In the genomic region with DNA sequence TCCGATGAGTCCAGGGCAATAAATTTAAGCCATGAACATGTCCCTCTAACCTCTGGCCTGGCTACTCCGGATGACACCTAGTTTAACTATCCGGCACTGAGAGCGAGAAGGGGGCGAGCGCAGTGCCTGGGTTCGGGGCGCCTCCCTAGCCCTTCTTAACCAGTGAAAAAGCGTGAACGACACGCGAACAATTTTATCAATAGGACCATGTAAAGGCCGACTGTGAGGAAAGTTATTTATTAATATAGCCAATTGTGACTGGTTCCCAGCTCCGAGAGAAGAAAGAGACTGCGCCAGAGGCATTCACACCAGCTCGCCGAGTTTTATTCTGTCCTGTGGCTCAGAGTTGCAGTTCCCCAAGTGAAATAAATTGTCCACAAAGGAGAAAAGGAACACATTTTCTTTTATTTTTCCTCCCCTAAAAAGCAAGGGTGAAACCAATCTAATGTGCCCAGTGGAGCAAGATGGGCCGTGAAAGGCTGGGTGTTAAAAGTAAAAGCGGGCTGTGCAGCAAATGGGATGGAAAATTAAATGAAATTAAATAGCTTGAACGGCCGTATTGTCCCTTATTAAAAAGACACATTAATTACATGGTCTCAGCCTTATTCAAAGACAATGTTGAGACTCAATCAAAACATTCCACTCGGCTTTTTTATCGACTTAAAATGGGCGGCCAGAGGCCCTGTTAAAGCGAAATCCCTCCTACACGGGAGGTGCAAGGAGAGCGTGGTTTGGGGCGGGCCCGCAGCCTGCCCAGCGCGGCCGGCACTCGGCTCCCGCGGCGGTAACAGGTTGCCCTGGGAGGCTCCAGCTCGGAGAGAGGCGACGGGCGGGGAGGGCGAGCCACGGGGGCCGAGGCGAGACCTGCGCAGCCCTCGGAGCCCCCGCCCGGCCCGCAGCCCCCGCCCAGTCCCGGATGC, we compare ENCODE assay signal across 8 mouse cellular contexts. TPM values are rescaled to one million over a fixed set of nuclear protein-coding genes. Genes with fewer than 3 reads are reported as not detected.
DNase-seq lines count a peak whose midpoint lies in the region; ATAC-seq and TF ChIP-seq lines count a peak whose summit lies in the region.

No protein-coding gene starts in this region.

- ATAC-seq in megakaryocyte, adult 5-6 weeks (ENCODE audit: poor library complexity, severe bottlenecking) = no peak
- ATAC-seq in erythroid progenitor cell, adult 5-6 weeks (replicated peaks; ENCODE audit: low FRiP score, poor library complexity, severe bottlenecking) = no peak

- peaks cover 8% of the 10 kb centered on the region; the same call in 1 of the 2 replicates for H3K9me3 ChIP-seq in megakaryocyte, embryonic 14.5 days

- H3K27ac ChIP-seq in embryonic fibroblast, embryonic 13.5 days (ENCODE audit: insufficient read depth, low read length) = no peak overlapping the region

- no peaks in the 10 kb centered on the region for H3K36me3 ChIP-seq in megakaryocyte, embryonic 14.5 days (replicated peaks; ENCODE audit: low read length)

- TF ChIP-seq POLR2A in embryonic fibroblast, embryonic 13.5 days (IDR thresholded peaks at IDR 0.05; ENCODE audit: low read depth, low read length) = no peak

- DNase-seq in induced T-regulatory cell, adult 2 months (ENCODE audit: low read depth) = peak; percentile 12
- peak; percentile 3 for DNase-seq in naive thymus-derived CD4-positive, alpha-beta T cell, adult 2 months (ENCODE audit: low read depth)
- DNase-seq in left cerebral cortex, postnatal 14 days (ENCODE audit: low spot score in 2 of 2) = no peak
- DNase-seq in layer of hippocampus, adult 8-10 months (ENCODE audit: low spot score in 2 of 2) = no peak

- H3K27me3 ChIP-seq in megakaryocyte, embryonic 14.5 days (replicated peaks) = peaks cover 94% of the 10 kb centered on the region

- TF ChIP-seq CTCF in embryonic fibroblast, embryonic 13.5 days (IDR thresholded peaks at IDR 0.05; ENCODE audit: borderline replicate concordance, insufficient read depth, low read length) = no peak

- H3K4me3 ChIP-seq in megakaryocyte, embryonic 14.5 days (replicated peaks) = peak overlapping the region; percentile 86
- H3K4me3 ChIP-seq in embryonic fibroblast, embryonic 13.5 days (ENCODE audit: insufficient read depth, low read length) = peak overlapping the region; percentile 19; the same call in 1 of the 2 replicates

- intact Hi-C loops in left cerebral cortex, postnatal 14 days (cut with DNase I) = no loop called here

- H3K4me1 ChIP-seq in megakaryocyte, embryonic 14.5 days = peaks cover 18% of the 10 kb centered on the region
- no peaks in the 10 kb centered on the region for H3K4me1 ChIP-seq in embryonic fibroblast, embryonic 13.5 days (ENCODE audit: control insufficient read depth, insufficient read depth, low read length)

RNA-seq across cellular contexts. Expression of a gene that starts 2.3 kb away (rescaled TPM):
- not detected in 2 replicates for polyA plus RNA-seq in megakaryocyte, embryonic 14.5 days (2012; ENCODE audit: insufficient read depth, low replicate concordance)
- not detected in 2 replicates for total RNA-seq in megakaryocyte, adult 5-6 weeks (2015)
- total RNA-seq in megakaryocyte, adult 5-6 weeks (2017) = not detected in 2 replicates
- polyA plus RNA-seq in embryonic fibroblast, embryonic 13.5 days (2011; ENCODE audit: insufficient read length, low read depth, missing spikeins) = not detected in 2 replicates
- not detected in 2 replicates for total RNA-seq in erythroid progenitor cell, adult 5-6 weeks (2015; ENCODE audit: low replicate concordance)
- total RNA-seq in erythroid progenitor cell, adult 5-6 weeks (2017; ENCODE audit: low replicate concordance) = not detected in 2 replicates
- not detected for total RNA-seq in left cerebral cortex, postnatal 14 days (2021)
- total RNA-seq in layer of hippocampus, adult 8-10 months (2022) = not detected

RNA-seq across cellular contexts. Expression of a gene that starts 39.5 kb away (rescaled TPM):
- 1.8 TPM in 1 of 2 replicates, not detected in the other for polyA plus RNA-seq in megakaryocyte, embryonic 14.5 days (2012; ENCODE audit: insufficient read depth, low replicate concordance)
- total RNA-seq in megakaryocyte, adult 5-6 weeks (2015) = 41.6 and 47.0 TPM in 2 replicates
- 32.6 and 41.0 TPM in 2 replicates for total RNA-seq in megakaryocyte, adult 5-6 weeks (2017)
- polyA plus RNA-seq in embryonic fibroblast, embryonic 13.5 days (2011; ENCODE audit: insufficient read length, low read depth, missing spikeins) = 45.0 and 49.6 TPM in 2 replicates
- total RNA-seq in erythroid progenitor cell, adult 5-6 weeks (2015; ENCODE audit: low replicate concordance) = 24.5 and 28.5 TPM in 2 replicates
- total RNA-seq in erythroid progenitor cell, adult 5-6 weeks (2017; ENCODE audit: low replicate concordance) = 19.3 and 23.9 TPM in 2 replicates
- total RNA-seq in left cerebral cortex, postnatal 14 days (2021) = 10 to 100 TPM; 39.5 to 40.4 TPM
- total RNA-seq in layer of hippocampus, adult 8-10 months (2022) = 10 to 100 TPM; 30.5 to 39.4 (median 37.1) TPM

Comparison
In these comparisons a context has a peak if more than half of its experiments do, and no peak if none do; other contexts are left out.
1. DNase-seq: peak in induced T-regulatory cell, adult 2 months (single experiment) and naive thymus-derived CD4-positive, alpha-beta T cell, adult 2 months (single experiment); none in left cerebral cortex, postnatal 14 days (0 of 2) and layer of hippocampus, adult 8-10 months (0 of 2).